Mouse (Mus musculus) megakaryocyte, adult 5-6 weeks (primary cell): Measurements from ENCODE around the gene Wdr91. TPM values are rescaled to one million over a fixed set of nuclear protein-coding genes. Genes with fewer than 3 reads are reported as not detected.

Experiments
- ATAC-seq: 2 replicates; pipeline ENCODE4 v1.8.0; 2016; ENCODE audit warnings: mild to moderate bottlenecking, inconsistent platforms; ENCODE audit not compliant: poor library complexity, severe bottlenecking
- total RNA-seq, 2 experiments: library from RNA; stranded (forward) in 1 of 2; stranded (reverse) in 1 of 2; fragments of 153-499, 151-499 nt in 1 of 2; fragments of 221-1000, 200-1000 nt in 1 of 2; gene quantifications; 2 replicates each; pipeline versions ENCODE4 v1.2.3 to v1.2.4; 2015 to 2017

Wdr91 gene
- total RNA-seq, 2 experiments from 2014 or later = 4.2 to 27.5 TPM

GRCm38 (mm10) chr6:34919956-34920355 lies 9.3 kb upstream of the Wdr91 start, which contains the start of gene Stra8:
Stra8 (plus strand) TSS chr6:34920163.
- ATAC-seq = no peak

GRCm38 (mm10) chr6:34919146-34919545 lies 8.5 kb upstream of the Wdr91 start:
- no peak for ATAC-seq

DNA sequence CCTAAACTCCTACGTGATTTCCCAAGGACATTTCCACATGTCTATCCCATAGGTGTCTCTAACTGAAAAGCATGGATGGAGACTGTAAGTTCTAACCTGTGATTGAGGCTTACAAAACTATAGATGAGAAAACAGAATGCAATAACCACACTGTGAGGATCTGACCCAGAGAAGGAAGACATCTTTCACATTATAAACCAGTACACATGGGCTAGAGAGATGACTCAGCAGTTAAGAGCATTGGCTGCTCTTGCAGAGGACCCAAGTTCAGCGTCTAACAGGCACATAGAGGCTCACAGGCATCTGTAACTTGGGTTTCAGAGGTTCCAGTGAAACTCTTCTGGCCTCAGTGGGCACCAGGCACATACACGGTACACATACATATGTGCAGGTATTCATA lies 3.8 kb upstream of the Wdr91 start:
- no peak for ATAC-seq

DNA sequence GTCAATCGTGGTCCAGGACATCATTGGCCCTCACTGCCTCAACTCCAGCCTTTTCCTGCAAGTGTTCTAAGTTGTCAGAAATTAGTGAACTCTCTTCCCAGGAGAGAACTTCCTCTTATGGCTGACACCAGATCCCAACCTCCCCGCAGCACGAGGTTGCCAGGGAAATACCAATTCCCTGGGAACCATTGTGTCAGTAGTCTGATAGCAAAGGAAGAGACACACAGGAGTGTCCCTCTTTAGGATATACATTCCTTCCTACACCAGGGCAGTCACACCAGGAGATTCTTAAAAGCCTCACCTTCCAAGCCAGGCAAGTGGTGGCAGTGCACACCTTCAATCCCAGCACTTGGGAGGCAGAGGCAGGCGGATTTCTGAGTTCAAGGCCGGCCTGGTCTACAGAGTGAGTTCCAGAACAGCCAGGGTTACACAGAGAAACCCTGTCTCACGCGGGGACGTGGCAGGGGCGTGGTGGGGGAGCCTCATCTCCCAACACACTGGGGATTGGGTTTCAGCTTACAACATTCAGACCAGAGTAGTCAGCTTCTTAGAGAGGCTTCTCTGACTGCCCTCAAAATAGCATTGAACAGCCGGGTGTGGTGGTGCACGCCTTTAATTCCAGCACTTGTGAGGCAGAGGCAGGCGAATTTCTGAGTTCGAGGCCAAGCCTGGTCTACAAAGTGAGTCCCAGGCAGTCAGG lies 2.8 kb upstream of the Wdr91 start:
- ATAC-seq = no peak

DNA sequence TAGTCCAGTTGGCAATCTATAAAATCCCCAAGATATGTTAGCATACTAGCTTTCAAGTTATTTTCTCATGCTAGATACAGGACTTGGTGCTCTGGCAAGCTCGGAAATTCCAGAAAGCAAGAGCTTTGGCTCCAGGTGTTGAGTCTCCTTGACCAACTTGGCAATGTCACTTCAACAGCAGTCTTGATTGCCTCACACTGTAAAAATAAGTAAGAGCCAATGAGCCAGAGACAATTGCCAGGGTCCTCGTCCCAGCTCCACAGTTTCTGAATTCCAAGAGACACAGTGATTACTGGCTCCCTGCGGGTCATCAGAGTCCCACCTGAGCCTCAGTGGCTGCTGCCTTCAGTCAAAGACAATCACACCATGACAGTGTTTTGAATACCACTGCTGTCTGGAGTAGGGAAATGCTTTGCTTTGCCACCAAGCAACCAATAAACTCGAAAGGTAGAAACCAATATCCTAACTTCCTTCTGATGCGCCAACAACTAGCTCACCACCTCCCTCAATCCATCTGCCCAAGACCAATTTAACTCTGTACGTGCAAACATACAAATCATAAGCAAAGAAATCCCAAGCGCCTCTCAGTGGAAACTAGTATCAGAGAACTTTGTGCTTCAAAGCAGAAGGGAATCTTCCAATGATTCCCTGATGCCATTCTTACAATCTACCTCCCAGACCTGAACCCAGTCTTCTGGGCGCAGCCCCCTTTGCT lies 888 bp downstream of the Wdr91 start:
- ATAC-seq = no peak

DNA sequence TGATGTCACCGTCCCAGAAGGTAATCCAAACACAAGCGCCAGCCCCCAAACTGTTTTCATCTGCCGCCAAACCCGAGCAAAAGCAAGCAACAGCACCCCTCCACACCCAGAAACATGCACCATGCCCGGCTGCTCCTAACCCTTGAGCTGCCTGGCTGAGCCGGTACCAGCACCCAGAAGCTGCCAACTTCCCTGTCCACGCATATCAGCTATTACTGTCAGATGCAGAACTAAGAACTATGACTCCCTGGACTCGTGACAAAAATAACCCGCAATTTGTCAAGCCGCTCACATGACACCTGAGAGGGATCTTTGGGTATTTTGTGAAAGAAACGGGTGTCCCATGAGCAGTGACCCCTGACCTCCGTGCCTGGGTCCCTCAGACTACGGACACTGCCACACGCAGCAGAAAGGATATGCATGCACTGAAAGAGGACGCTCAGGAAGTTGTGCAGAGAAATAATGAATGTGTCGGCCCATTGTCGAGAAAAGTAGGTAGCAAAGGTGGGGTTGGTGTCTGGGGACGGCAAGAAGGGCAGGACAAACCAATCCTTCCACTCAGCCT lies 2.9 kb downstream of the Wdr91 start:
- no peak for ATAC-seq

DNA sequence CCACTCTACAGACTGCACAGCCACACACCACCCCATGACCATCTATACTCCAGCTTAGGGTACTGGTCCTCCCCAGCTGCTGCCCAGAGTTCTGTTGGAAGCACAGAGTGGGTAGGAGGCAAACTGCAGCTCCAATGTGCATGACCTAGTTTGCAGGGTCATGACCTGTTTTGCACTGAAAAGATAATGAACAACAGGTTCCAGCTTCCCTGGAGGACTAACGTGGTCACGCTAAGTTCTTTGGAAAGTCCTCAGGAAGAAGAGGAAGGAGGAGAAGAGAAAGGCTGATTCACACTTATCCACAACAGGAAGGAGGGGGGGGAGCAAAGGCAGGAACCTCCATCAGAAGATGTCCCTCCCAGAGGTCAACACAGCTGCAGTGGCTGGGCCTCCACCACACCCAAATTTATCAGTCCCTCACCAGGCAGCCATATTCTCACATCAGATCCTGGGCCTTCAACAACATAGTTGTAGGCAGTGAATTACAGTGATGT lies 3.5 kb downstream of the Wdr91 start:
- ATAC-seq = no peak

DNA sequence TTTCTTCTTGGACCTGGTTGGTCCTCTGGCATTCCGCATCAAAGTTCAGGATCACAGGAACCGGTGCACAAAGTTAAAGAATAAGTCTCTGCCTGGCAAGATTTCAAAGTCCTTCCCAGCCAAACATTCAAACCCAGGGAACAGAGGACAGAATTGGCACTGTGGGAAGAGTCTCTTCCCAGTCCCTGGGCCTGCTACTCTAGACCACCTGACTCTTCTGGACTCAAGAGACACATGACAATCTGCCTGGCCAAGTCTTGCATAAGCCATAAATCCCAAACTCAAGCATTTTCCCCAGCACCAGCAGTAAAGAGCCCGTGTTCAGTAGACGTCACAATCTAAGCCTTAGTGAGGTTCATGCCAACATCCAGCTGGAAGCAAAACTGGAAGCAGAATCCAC lies 4.0 kb downstream of the Wdr91 start:
- no peak for ATAC-seq

DNA sequence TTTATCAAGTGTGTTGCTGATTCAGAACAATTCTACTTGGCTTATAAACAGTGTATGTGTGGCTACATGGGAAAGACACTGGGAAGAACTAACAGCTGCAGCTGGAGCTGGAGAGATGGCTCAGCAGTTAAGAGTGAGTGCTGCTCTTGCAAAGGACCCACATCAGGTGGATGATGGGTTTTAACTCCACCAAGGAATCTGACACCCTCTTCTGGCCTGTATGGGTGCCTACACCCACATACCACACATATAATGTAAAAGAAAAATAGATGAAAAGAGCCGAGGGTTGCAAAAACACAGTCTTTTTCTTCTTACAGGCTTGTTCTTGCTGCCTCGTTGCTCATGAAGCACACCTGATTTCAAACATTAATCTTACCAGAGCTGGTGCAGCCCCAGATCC lies 4.6 kb downstream of the Wdr91 start:
- no peak for ATAC-seq

DNA sequence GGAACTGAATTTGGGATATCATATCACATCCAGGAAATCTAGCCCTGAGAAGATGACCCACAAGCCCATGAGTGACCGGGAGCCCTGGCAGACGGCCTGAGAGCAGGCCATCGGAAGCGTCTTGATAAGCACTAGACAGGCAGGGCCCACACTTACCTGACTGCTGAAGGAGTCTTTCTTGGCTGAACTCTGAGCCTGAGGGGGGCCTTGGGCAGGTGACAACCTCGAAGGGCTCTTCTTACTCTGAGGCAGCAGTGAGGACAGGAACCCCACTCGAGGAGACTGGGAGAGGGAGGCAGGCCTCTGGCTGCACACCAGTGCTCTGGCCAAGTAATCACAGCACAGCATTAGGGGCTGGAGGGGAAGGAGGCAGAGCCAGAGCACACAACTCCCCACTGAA lies 6.3 kb downstream of the Wdr91 start:
- no peak for ATAC-seq

GRCm38 (mm10) chr6:34903851-34904250 lies 6.8 kb downstream of the Wdr91 start:
- no peak for ATAC-seq

DNA sequence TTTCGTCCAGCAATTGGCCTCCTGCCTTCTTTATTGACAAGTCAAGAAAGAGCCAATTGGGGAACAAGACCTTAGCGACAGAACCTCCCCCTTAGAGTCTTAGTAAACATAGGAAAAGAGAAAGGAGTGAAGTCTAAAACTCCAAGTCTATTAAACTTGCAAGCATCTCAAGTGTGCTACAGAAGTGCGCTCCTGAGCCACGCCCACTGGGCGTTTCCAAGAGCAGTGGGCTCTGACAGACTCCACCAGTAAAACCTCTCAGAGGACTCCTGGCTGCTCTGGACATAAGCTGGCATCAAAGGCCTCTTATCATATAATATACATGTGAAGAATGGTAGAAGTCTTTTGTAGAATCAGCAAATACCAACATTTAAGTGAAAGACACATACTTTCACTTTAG lies 7.2 kb downstream of the Wdr91 start:
- no peak for ATAC-seq

GRCm38 (mm10) chr6:34902578-34902977 lies 8.1 kb downstream of the Wdr91 start:
- ATAC-seq = no peak

GRCm38 (mm10) chr6:34901911-34902444 lies 8.7 kb downstream of the Wdr91 start:
- peak; percentile 69 for ATAC-seq

- no peak for ATAC-seq
Observed at GRCm38 (mm10) chr6:34900990-34901389, 9.7 kb downstream of the Wdr91 start.

DNA sequence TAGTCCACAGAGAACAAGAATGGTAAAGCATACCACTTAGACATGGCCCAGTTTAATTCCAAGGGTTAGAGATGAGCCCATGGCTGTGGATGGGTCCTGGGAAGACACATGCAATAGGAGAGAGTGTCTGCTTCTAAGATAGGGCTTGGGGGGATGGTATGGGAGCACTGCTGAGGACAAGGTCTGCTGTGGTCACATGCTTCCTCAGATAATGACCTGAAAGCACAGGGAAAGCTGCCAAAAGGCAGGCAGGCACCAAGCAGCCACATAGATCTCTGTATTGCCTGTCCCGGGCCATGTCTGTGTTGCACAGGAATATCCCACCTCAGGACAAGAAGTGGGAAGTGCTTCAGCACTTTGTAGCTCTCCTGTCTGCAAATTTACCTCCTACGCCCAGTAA lies 11.5 kb downstream of the Wdr91 start:
- no peak for ATAC-seq

DNA sequence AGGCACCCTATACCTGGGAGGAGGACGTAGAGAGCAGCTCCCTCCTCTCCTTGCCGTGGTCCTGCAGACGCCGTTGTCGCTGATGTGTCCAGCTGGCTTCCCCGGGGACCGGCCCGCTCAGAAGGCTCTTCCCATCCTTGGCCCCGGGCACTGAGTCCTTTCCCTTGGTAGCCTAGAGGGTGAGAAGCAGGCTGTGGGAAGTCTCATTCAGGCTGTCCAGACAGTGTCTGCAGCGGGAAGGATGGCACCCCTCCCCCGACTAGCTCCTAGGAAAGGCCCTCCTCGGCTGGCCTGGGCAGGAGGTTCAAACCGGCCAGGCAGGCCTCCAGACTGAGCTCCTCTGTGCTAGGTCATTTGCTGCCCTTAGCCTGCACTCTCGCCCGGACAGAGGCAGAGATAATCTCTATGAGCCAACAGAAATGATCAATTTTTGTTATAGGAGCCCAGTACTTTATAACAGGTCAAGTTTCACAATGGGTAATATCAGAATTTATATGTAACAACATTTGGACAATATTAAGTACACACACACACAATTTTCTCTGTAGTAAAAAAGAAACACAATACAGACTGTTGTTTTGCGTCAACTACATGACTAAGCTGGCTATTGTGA lies 14.4 kb downstream of the Wdr91 start:
- ATAC-seq = no peak

DNA sequence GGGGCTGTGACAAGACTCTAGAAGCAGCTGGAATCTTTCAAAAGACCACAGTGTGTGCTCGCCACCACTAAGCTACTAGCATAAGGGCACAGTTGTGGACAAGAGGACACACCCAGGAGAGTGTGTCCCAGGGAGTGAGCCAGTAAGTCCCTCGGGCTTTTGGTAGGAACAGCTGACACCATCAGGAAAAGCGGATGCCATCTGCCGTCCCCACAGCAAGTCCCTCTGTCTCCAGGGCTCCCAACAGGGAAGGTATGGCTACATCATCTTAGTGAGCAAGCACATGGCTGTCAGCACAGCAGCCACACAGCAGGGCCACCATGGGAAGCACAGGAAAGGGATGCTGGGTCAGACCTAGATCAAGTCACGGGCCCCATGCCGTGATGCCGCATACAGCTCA lies 15.1 kb downstream of the Wdr91 start:
- ATAC-seq = no peak

DNA sequence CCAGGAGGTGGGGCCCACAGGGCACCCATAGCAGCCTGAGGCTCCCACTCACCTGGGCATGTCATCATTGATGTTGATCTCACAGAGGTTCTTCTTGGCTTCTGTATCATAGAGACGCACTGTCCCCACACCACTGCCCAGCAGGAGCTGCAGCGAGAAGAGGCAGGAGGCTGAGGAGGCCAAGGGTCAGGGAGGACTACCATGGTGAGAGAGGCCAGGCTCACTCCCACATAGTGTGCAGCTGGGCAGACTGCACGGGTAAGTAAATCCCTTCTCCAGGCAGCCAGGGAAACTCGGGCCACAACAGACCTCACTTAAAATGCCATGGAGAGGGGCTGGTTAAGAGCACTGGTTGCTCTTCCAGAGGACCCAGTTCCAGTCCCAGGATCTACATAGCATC lies 21.5 kb downstream of the Wdr91 start:
- ATAC-seq = no peak

GRCm38 (mm10) chr6:34887131-34887850 lies 23.4 kb downstream of the Wdr91 start:
- ATAC-seq = no peak

GRCm38 (mm10) chr6:34884724-34885123 lies 26.0 kb downstream of the Wdr91 start:
- no peak for ATAC-seq
